Mouse (Mus musculus) kidney, embryonic 14.5 days (tissue): ENCODE measurements around the gene Pitpnm3. TPM values are rescaled to one million over a fixed set of nuclear protein-coding genes. Genes with fewer than 3 reads are reported as not detected.
A peak's percentile ranks its signal among the peaks of the same experiment; 100 is the strongest.

ENCODE experiments used
- ATAC-seq: fragments of 200-750 bp; cut with Nextera tagmentation; 2 replicates; pipeline ENCODE4 v1.8.0; 2017; ENCODE audit warnings: moderate number of reproducible peaks, mild to moderate bottlenecking, moderate TSS enrichment, moderate library complexity; ENCODE audit not compliant: low FRiP score, low TSS enrichment
- H3K27ac ChIP-seq: fragments of 300-500 bp; sonication (generic); 2 replicates; pipeline ENCODE4 v1.5.1; 2014; ENCODE audit warnings: low read depth, mild to moderate bottlenecking, low read length, moderate library complexity, mixed read lengths
- H3K27me3 ChIP-seq: fragments of 300-500 bp; sonication (generic); 2 replicates; pipeline ENCODE4 v1.6.1; 2014; ENCODE audit warnings: mild to moderate bottlenecking, low read length; ENCODE audit not compliant: control insufficient read depth, insufficient read depth
- H3K36me3 ChIP-seq: fragments of 300-500 bp; sonication (generic); 2 replicates; pipeline ENCODE4 v1.6.1; 2014; ENCODE audit warnings: low read length, mixed read lengths; ENCODE audit not compliant: control insufficient read depth, insufficient read depth
- H3K4me1 ChIP-seq: fragments of 300-500 bp; sonication (generic); 2 replicates; pipeline ENCODE4 v1.6.1; 2014; ENCODE audit warnings: low read length, mixed read lengths; ENCODE audit not compliant: control insufficient read depth, insufficient read depth
- H3K4me2 ChIP-seq: fragments of 300-500 bp; sonication (generic); replicated peaks from 2 replicates; pipeline ENCODE4 v1.6.1; 2014; ENCODE audit warnings: low read depth, mild to moderate bottlenecking, low read length
- H3K4me3 ChIP-seq: fragments of 300-500 bp; sonication (generic); 2 replicates; pipeline ENCODE4 v1.5.1; 2014; ENCODE audit warnings: mild to moderate bottlenecking, low read length
- H3K9ac ChIP-seq: fragments of 300-500 bp; sonication (generic); 2 replicates; pipeline ENCODE4 v1.6.1; 2014; ENCODE audit warnings: low read depth, mild to moderate bottlenecking, low read length, moderate library complexity
- H3K9me3 ChIP-seq: fragments of 300-500 bp; sonication (generic); 2 replicates; pipeline ENCODE4 v1.6.1; 2016; ENCODE audit warnings: low read length; ENCODE audit not compliant: control insufficient read depth
- WGBS: fragments of 180-500 bp; shearing (Covaris S2); extraction: QIAGEN DNeasy Blood & Tissue Kit; methylation state at CpG from one replicate; pipeline ENCODE4 v1.1.7; 2014; 5-methylcytosine and 5-hydroxymethylcytosine counted together
- polyA plus RNA-seq: library from polyadenylated mRNA; unstranded; fragments of >200 nt; fragmentation: Nextera tagmentation; extraction: Ambion mirVana; gene quantifications from 2 replicates; pipeline ENCODE4 v1.2.1, GENCODE M21; 2014

Pitpnm3 gene
- polyA plus RNA-seq, 1 experiment from 2014 or later: 0.09 TPM

DNA sequence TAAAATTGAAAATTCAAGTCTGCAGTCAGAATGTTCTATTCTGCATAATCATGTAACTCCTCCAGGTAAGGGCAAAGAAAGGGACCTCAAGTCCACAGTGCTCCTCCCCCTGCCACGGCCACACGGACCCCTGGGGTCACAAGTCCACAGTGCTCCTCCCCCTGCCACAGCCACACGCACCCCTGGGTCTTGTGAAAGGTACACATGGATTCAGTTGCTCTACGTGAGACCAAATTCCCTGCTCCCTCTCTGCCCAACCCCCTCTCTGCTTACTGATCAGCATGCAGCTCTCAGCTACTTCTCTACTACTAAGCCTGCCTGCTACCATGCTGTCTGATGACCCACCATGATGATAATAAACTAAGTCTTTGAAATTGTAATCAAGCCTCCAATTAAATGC is 34.3 kb upstream of the Pitpnm3 start:
- Histone ChIP-seq H3K27me3 (no peaks in the 10 kb centered on the region), H3K27ac (no peak overlapping the region), H3K4me3 (no peak overlapping the region), H3K4me2 (no peak overlapping the region), H3K4me1 (no peaks in the 10 kb centered on the region), H3K9ac (no peak overlapping the region), H3K36me3 (peaks cover 56% of the 10 kb centered on the region), H3K9me3 (no peaks in the 10 kb centered on the region)
- WGBS: 79% methylated on average over 4 of the region's 4 CpGs
- no peak for ATAC-seq

DNA sequence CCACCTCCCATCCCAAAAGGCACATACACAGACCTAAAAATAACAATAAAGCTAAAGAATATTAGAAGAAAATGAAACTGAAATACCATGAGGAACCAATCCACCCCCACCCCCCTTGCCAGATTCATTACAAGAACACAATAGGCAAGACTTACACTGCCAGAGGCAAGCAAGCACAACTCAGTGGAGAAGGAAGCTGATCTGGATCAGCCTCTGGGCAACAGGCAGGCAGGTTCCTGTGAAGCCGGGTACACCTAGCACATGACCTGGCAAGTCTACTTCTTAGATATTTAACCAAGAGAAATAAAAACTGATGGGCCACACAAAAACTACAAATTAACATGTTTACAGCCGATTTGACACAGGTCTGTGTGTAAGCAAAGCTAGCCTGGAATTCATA is 27.6 kb upstream of the Pitpnm3 start:
- H3K27me3 ChIP-seq: no peaks in the 10 kb centered on the region
- H3K9ac ChIP-seq: no peak overlapping the region
- no peak overlapping the region for H3K4me3 ChIP-seq
- no peaks in the 10 kb centered on the region for H3K4me1 ChIP-seq
- H3K27ac ChIP-seq: no peak overlapping the region
- ATAC-seq: no peak
- no peak overlapping the region for H3K4me2 ChIP-seq
- no peaks in the 10 kb centered on the region for H3K9me3 ChIP-seq
- 86% methylated on average over 2 of the region's 2 CpGs for WGBS
- peaks cover 42% of the 10 kb centered on the region for H3K36me3 ChIP-seq

- Histone ChIP-seq H3K4me2 (no peak overlapping the region), H3K27ac (no peak overlapping the region), H3K9ac (no peak overlapping the region), H3K4me3 (no peak overlapping the region), H3K27me3 (no peaks in the 10 kb centered on the region), H3K4me1 (0 out of 2 replicates have a peak, but pooled peaks cover 3% of the 10 kb centered on the region), H3K36me3 (peaks cover 41% of the 10 kb centered on the region), H3K9me3 (no peaks in the 10 kb centered on the region)
- ATAC-seq: no peak
- 72% methylated on average over 2 of the region's 2 CpGs for WGBS
Observed at GRCm38 (mm10) chr11:72156624-72157023, 21.0 kb upstream of the Pitpnm3 start.

DNA sequence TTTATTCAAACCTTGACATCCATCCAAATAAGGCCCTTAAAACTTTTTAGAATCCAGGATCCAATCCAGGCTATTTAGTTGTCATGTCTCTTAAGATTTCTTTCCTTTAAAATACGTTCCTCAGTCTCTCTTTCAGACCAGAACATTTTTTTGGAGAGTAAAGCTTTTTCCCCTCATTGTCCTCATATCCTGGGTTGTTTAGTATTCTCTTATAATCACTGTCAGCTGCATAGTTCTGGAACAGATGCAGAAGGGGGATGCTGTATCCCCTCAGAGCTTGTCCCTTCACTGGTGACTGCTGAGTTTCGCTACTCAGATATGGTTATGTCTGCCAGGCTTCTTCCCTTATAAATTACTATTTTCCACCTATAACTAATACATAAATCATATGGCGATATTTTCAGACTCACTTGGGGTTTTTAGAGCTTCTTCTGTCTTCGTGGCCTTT is 20.4 kb upstream of the Pitpnm3 start:
- H3K4me1 ChIP-seq: 0 out of 2 replicates have a peak, but pooled peaks cover 7% of the 10 kb centered on the region
- H3K27ac ChIP-seq: no peak overlapping the region
- no peak for ATAC-seq
- no peak overlapping the region for H3K9ac ChIP-seq
- H3K36me3 ChIP-seq: peaks cover 41% of the 10 kb centered on the region
- H3K4me2 ChIP-seq: no peak overlapping the region
- H3K9me3 ChIP-seq: no peaks in the 10 kb centered on the region
- no peaks in the 10 kb centered on the region for H3K27me3 ChIP-seq
- WGBS: 87% methylated on average over 4 of the region's 4 CpGs
- no peak overlapping the region for H3K4me3 ChIP-seq

- H3K36me3 ChIP-seq: peaks cover 41% of the 10 kb centered on the region
- no peak overlapping the region for H3K4me3 ChIP-seq
- 86% methylated on average over 11 of the region's 11 CpGs for WGBS
- H3K9ac ChIP-seq: no peak overlapping the region
- no peaks in the 10 kb centered on the region for H3K9me3 ChIP-seq
- H3K4me2 ChIP-seq: no peak overlapping the region
- no peaks in the 10 kb centered on the region for H3K27me3 ChIP-seq
- no peak overlapping the region for H3K27ac ChIP-seq
- ATAC-seq: no peak
- H3K4me1 ChIP-seq: 0 out of 2 replicates have a peak, but pooled peaks cover 10% of the 10 kb centered on the region
Observed at GRCm38 (mm10) chr11:72155186-72155980, 19.8 kb upstream of the Pitpnm3 start.

DNA sequence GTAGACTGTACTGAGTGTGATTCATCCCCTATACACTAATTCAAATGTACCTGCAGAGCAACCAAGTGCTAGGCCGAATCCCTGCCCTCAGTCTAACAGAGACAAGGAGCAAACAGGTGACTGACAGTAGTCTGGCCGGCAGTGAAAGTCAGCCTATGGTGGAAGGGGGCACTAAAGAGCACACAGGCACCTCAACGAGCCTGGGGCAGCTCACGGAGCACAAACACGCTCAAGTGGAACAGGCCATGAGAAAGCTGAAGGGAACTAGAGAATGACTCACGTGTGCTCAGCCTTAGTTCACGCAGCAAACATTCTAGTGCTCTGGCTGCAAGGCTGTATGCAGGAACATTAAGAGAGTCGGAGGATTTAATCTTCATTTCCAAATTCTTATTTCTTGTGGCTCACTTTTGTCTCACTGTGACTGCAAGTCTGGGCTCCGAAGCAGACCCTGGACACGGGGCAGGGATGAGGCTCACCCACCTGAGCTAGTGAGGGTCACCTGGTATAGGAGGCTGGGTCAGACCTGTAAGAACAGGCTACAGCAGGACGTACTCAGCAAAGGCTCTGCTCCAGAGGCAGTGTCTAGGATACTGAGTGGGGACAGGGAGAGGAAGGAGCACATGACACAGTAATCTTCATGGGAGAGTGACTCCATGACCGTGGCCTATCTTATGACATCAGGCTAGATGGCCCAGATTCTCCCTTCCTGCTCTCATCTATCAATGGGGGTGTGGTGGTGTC is 17.7 kb upstream of the Pitpnm3 start:
- WGBS: 69% methylated on average over 12 of the region's 12 CpGs
- no peaks in the 10 kb centered on the region for H3K9me3 ChIP-seq
- no peak overlapping the region for H3K4me3 ChIP-seq
- H3K27me3 ChIP-seq: no peaks in the 10 kb centered on the region
- H3K36me3 ChIP-seq: peaks cover 26% of the 10 kb centered on the region
- no peak overlapping the region for H3K4me2 ChIP-seq
- H3K27ac ChIP-seq: no peak overlapping the region
- H3K4me1 ChIP-seq: 0 out of 2 replicates have a peak, but pooled peaks cover 10% of the 10 kb centered on the region
- ATAC-seq: peak; percentile 71; the same call in 1 of the 2 replicates
- H3K9ac ChIP-seq: no peak overlapping the region

DNA sequence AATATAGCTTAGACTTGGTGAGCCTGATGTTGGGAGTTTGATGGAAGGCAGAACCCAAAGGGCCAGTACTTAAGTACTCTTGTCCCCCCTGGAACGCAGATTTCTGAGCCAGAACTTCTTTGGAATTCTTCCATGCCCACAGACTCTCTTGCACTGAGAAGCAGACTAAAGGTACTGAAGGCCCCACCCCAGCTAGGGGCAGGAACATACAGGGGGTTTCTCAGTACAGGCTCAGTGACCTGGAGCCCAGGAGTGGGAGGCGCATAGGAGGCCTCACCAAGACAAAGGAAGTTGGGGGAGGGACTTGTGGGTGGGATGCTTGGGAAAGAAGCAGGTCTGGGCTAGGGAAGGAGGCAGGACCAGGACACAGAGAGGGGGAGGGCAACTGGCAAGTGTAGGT is 15.5 kb upstream of the Pitpnm3 start:
- WGBS: 48% methylated on average over 2 of the region's 2 CpGs
- Histone ChIP-seq H3K9ac (no peak overlapping the region), H3K4me2 (no peak overlapping the region), H3K27ac (no peak overlapping the region), H3K36me3 (peaks cover 21% of the 10 kb centered on the region), H3K27me3 (no peaks in the 10 kb centered on the region), H3K9me3 (no peaks in the 10 kb centered on the region), H3K4me3 (no peak overlapping the region), H3K4me1 (0 out of 2 replicates have a peak, but pooled peaks cover 10% of the 10 kb centered on the region)
- peak; percentile 73 for ATAC-seq

GRCm38 (mm10) chr11:72147910-72148309 is 12.3 kb upstream of the Pitpnm3 start:
- no peak overlapping the region for H3K4me2 ChIP-seq
- H3K9me3 ChIP-seq: no peaks in the 10 kb centered on the region
- no peak overlapping the region for H3K4me3 ChIP-seq
- 0 out of 2 replicates have a peak, but pooled peaks cover 2% of the 10 kb centered on the region for H3K27me3 ChIP-seq
- H3K27ac ChIP-seq: no peak overlapping the region
- 41% methylated on average over 3 of the region's 3 CpGs for WGBS
- H3K4me1 ChIP-seq: 0 out of 2 replicates have a peak, but pooled peaks cover 10% of the 10 kb centered on the region
- no peak for ATAC-seq
- H3K36me3 ChIP-seq: peaks cover 1% of the 10 kb centered on the region; the same call in 1 of the 2 replicates
- no peak overlapping the region for H3K9ac ChIP-seq

GRCm38 (mm10) chr11:72145877-72146248 is 10.3 kb upstream of the Pitpnm3 start:
- no peak overlapping the region for H3K9ac ChIP-seq
- H3K9me3 ChIP-seq: no peaks in the 10 kb centered on the region
- no peak overlapping the region for H3K27ac ChIP-seq
- no peak overlapping the region for H3K4me3 ChIP-seq
- H3K36me3 ChIP-seq: no peaks in the 10 kb centered on the region
- H3K27me3 ChIP-seq: 0 out of 2 replicates have a peak, but pooled peaks cover 2% of the 10 kb centered on the region
- WGBS: 71% methylated on average over 1 of the region's 1 CpGs
- ATAC-seq: no peak
- H3K4me2 ChIP-seq: no peak overlapping the region
- 0 out of 2 replicates have a peak, but pooled peaks cover 2% of the 10 kb centered on the region for H3K4me1 ChIP-seq
